Mouse (Mus musculus): ENCODE data around the gene Jrkl. TPM values are rescaled to one million over a fixed set of nuclear protein-coding genes. Genes with fewer than 3 reads are reported as not detected.

Gene Jrkl
- polyA plus RNA-seq, 1 experiment from 2014 or later, result 7.6 TPM

DNA sequence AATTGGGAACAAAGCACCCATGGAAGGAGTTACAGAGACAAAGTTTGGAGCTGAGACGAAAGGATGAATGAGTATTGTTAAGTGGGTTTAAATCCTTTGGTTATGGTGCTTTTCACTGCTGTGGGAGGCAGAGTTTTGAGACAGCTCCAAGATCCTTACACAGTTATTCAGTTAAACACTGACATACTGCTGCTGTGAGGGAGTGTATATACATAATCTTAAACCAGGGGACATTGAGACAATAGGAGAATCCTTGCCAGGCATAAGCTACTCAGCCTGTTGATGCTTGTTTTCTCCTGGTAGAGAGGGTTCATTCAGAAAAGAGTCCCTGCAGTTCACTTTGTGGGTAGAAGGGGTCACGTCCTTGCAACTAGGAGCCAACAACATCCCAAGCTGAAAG is 39.3 kb downstream of the Jrkl start:
- Histone ChIP-seq H3K27ac (replicated peaks) (no peak overlapping the region), H3K36me3 (replicated peaks) (no peaks in the 10 kb centered on the region), H3K9me3 (no peaks in the 10 kb centered on the region), H3K27me3 (replicated peaks; ENCODE audit: low read depth, poor library complexity, severe bottlenecking) (no peaks in the 10 kb centered on the region), H3K4me1 (no peaks in the 10 kb centered on the region), H3K4me3 (no peak overlapping the region)
- 60% methylated on average over 2 of the region's 2 CpGs for WGBS
- no peak for DNase-seq (ENCODE audit: low spot score)

DNA sequence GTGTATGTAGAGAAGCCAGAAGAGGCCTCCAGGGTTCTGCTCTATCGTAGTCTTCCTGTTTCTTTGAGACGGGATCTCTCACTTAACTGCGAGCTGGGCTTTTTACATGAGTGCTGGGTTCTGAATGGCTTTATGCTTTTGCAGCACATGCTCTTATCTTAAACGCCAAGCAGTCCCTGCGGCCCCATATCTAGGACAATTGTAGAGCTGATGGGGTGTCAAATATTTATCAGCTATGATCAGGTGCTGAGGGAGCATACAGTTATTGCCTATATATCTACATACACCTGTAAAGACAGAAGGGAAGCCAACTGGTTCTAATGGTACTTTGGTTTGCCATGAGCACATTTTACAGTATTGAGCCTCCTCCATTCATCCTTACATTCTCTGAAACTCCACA is 41.9 kb downstream of the Jrkl start:
- Histone ChIP-seq H3K4me3 (no peak overlapping the region), H3K4me1 (no peaks in the 10 kb centered on the region), H3K27me3 (replicated peaks; ENCODE audit: low read depth, poor library complexity, severe bottlenecking) (no peaks in the 10 kb centered on the region), H3K27ac (replicated peaks) (no peak overlapping the region), H3K9me3 (no peaks in the 10 kb centered on the region), H3K36me3 (replicated peaks) (no peaks in the 10 kb centered on the region)
- no peak for DNase-seq (ENCODE audit: low spot score)
- WGBS, result 93% methylated on average over 5 of the region's 5 CpGs

DNA sequence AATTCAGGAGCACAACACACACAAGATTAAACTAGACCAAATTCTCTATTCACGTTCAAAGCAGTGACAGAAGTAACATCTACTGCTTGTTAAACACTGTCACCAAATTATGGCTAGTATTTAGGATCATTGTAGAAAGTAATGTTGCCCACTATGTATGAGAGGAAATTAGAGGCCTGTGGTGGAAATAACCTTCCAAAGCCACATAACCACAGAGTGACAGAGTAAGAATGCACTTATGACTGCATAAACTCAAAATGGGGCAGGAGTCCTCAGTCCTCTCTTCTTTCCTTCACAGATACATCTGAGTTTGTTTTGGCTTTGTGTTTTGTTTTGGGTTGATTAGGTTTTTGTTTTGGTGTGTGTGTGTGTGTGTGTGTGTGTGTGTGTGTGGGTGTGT is 42.5 kb downstream of the Jrkl start:
- WGBS, result 88% methylated on average over 1 of the region's 1 CpGs
- Histone ChIP-seq H3K4me3 (no peak overlapping the region), H3K27me3 (replicated peaks; ENCODE audit: low read depth, poor library complexity, severe bottlenecking) (no peaks in the 10 kb centered on the region)

DNA sequence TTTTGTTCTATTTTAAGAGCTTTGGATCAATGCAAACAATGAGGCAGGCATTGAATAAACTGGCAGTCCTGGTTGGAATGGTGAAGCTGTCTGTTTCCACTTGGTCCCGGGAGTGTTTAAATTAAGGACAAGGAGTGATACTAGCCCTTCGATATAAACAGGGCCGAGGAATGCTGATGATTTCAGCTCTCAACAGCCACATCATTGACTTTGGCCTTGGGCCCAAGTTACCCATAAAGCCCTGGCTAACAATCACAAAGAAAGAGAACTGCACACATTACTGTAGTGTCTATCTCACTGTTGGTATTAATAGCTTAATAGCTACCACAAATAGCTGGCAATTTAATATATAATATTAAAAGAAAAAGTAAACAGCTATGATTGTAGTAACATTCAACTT is 45.5 kb downstream of the Jrkl start:
- H3K4me1 ChIP-seq, result no peaks in the 10 kb centered on the region
- H3K27me3 ChIP-seq (replicated peaks; ENCODE audit: low read depth, poor library complexity, severe bottlenecking), result no peaks in the 10 kb centered on the region
- H3K9me3 ChIP-seq, result no peaks in the 10 kb centered on the region
- no peak overlapping the region for H3K4me3 ChIP-seq
- H3K36me3 ChIP-seq (replicated peaks), result no peaks in the 10 kb centered on the region
- WGBS, result 86% methylated on average over 3 of the region's 3 CpGs
- DNase-seq (ENCODE audit: low spot score), result no peak
- H3K27ac ChIP-seq (replicated peaks), result no peak overlapping the region

More for the DNA sequence above, 42.5 kb downstream of the Jrkl start:
- Histone ChIP-seq H3K36me3 (replicated peaks) (no peaks in the 10 kb centered on the region), H3K27ac (replicated peaks) (no peak overlapping the region), H3K9me3 (no peaks in the 10 kb centered on the region), H3K4me1 (no peaks in the 10 kb centered on the region)
- no peak for DNase-seq (ENCODE audit: low spot score)

DNA sequence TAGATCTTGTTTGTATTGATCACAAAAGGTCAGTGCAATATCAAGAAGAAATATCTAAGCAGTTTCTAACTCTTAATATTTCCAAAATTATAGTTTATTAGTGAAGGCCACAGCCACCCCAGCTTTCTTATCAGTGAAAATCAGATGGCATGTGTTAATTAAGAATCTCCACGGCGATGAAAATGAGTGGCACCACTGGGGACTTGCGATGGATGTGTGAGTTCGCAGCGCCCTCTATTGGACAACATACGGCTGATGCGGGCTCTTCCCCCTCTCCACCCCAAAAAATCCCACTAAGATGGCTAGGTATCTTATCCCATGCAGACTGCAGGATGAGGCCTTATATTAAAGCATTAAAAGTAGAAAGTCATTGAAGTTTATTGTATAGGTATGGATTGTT is 49.9 kb downstream of the Jrkl start:
- no peaks in the 10 kb centered on the region for H3K27me3 ChIP-seq (replicated peaks; ENCODE audit: low read depth, poor library complexity, severe bottlenecking)
- H3K4me1 ChIP-seq, result no peaks in the 10 kb centered on the region
- H3K36me3 ChIP-seq (replicated peaks), result no peaks in the 10 kb centered on the region
- H3K27ac ChIP-seq (replicated peaks), result no peak overlapping the region
- 5% methylated on average over 7 of the region's 7 CpGs for WGBS
- no peak overlapping the region for H3K4me3 ChIP-seq
- no peaks in the 10 kb centered on the region for H3K9me3 ChIP-seq
- DNase-seq (ENCODE audit: low spot score), result peak; percentile 56

DNA sequence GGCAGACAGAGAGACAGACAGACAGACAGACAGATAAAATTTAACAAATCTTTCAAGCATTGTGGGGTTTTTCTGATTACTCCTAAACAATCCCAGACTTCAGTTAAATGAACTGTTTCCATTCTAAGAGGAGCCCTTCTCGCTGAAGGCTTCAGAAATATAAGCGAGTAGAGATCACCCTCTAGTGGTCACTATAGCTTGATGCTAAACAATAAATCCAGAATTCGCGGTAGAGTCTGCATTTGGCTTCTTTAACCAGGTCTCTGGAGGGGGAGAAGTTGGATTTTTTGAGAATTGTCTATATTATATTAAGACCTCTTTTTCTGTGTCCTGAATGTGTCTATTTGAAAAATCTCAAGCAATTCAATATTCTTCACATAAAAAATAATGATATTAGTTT is 50.4 kb downstream of the Jrkl start:
- no peaks in the 10 kb centered on the region for H3K36me3 ChIP-seq (replicated peaks)
- no peak overlapping the region for H3K4me3 ChIP-seq
- no peaks in the 10 kb centered on the region for H3K9me3 ChIP-seq
- no peak overlapping the region for H3K27ac ChIP-seq (replicated peaks)
- H3K27me3 ChIP-seq (replicated peaks; ENCODE audit: low read depth, poor library complexity, severe bottlenecking), result no peaks in the 10 kb centered on the region
- H3K4me1 ChIP-seq, result no peaks in the 10 kb centered on the region
- no peak for DNase-seq (ENCODE audit: low spot score)
- under 1% methylated on average over 4 of the region's 4 CpGs for WGBS

DNA sequence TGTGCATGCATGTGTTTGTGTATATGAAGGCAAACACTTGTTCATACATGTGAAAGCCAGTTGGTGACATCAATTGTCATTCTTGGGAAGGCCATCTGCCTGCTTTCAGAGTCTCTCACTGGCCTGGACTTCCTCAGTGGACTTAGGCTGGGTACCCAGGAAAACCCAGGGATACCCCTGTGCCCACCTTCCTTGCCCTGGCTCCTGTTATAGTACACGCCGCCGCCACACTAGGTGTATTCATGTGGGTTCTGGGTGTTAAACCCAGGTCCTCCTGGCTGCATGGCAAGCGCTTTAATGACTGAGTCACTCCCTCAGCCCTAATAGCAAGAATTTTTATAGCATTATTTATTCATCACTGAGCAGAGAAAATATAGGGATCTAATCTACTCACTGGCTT is 51.0 kb downstream of the Jrkl start:
- H3K27ac ChIP-seq (replicated peaks), result no peak overlapping the region
- no peak for DNase-seq (ENCODE audit: low spot score)
- H3K9me3 ChIP-seq, result no peaks in the 10 kb centered on the region
- no peaks in the 10 kb centered on the region for H3K36me3 ChIP-seq (replicated peaks)
- WGBS, result 92% methylated on average over 4 of the region's 4 CpGs
- H3K27me3 ChIP-seq (replicated peaks; ENCODE audit: low read depth, poor library complexity, severe bottlenecking), result no peaks in the 10 kb centered on the region
- H3K4me3 ChIP-seq, result no peak overlapping the region
- no peaks in the 10 kb centered on the region for H3K4me1 ChIP-seq

Other genes starting within 250 kb of the Jrkl start
- 5.9 and 6.3 TPM in 2 replicates for gene Ccdc82, start 1.1 kb upstream of the Jrkl start, polyA plus RNA-seq (2016; fragmentation: Nextera tagmentation; extraction: Ambion mirVana)
- gene Maml2, start 52.1 kb upstream of the Jrkl start, polyA plus RNA-seq (2016; fragmentation: Nextera tagmentation; extraction: Ambion mirVana), result 7.3 and 8.0 TPM in 2 replicates
- not detected in 2 replicates for gene Gm17571, start 200.9 kb upstream of the Jrkl start, polyA plus RNA-seq (2016; fragmentation: Nextera tagmentation; extraction: Ambion mirVana)